Mouse (Mus musculus): ENCODE data around the gene Majin. TPM values are rescaled to one million over a fixed set of nuclear protein-coding genes. Genes with fewer than 3 reads are reported as not detected.

The Majin gene
- total RNA-seq, 1 experiment from 2014 or later, result 1.0 TPM

GRCm38 (mm10) chr19:6227864-6228263 is 43.7 kb downstream of the Majin start:
- no peak for DNase-seq

GRCm38 (mm10) chr19:6230411-6230810 is 46.2 kb downstream of the Majin start:
- peak; percentile 84 for DNase-seq

GRCm38 (mm10) chr19:6231036-6231435 is 46.8 kb downstream of the Majin start:
- DNase-seq, result no peak

GRCm38 (mm10) chr19:6233647-6234046 is 49.5 kb downstream of the Majin start:
- no peak for DNase-seq

GRCm38 (mm10) chr19:6234337-6235083 is 50.3 kb downstream of the Majin start:
- DNase-seq, result peak; percentile 64

- peak; percentile 98 for DNase-seq
Observed at GRCm38 (mm10) chr19:6235084-6236052, 51.2 kb downstream of the Majin start, which contains the start of gene Ppp2r5b. Gene Ppp2r5b (minus strand): TSS chr19:6235872.

- DNase-seq, result peak; percentile 93
Observed at GRCm38 (mm10) chr19:6236053-6236441, 51.9 kb downstream of the Majin start.

GRCm38 (mm10) chr19:6236842-6237241 is 52.7 kb downstream of the Majin start:
- no peak for DNase-seq

GRCm38 (mm10) chr19:6238740-6239139 is 54.6 kb downstream of the Majin start:
- DNase-seq, result no peak

GRCm38 (mm10) chr19:6240136-6240535 is 55.9 kb downstream of the Majin start:
- DNase-seq, result no peak

- DNase-seq, result no peak
Observed at GRCm38 (mm10) chr19:6240725-6241124, 56.5 kb downstream of the Majin start.

- DNase-seq, result peak; percentile 99
Observed at GRCm38 (mm10) chr19:6241274-6242107, 57.3 kb downstream of the Majin start, which contains the start of gene Atg2a. Gene Atg2a (plus strand): TSS chr19:6241668.

GRCm38 (mm10) chr19:6242281-6242680 is 58.1 kb downstream of the Majin start:
- DNase-seq, result peak; percentile 80

- DNase-seq, result no peak
Observed at GRCm38 (mm10) chr19:6243226-6243625, 59.0 kb downstream of the Majin start.

- no peak for DNase-seq
Observed at GRCm38 (mm10) chr19:6245806-6246205, 61.6 kb downstream of the Majin start.

GRCm38 (mm10) chr19:6247526-6248300 is 63.5 kb downstream of the Majin start:
- peak; percentile 68 for DNase-seq

- no peak for DNase-seq
Observed at GRCm38 (mm10) chr19:6253021-6253420, 68.8 kb downstream of the Majin start.

GRCm38 (mm10) chr19:6260428-6260827 is 76.2 kb downstream of the Majin start:
- no peak for DNase-seq

GRCm38 (mm10) chr19:6260946-6261345 is 76.8 kb downstream of the Majin start:
- no peak for DNase-seq

- no peak for DNase-seq
Observed at GRCm38 (mm10) chr19:6261379-6261778, 77.2 kb downstream of the Majin start.

- DNase-seq, result peak; percentile 89
Observed at GRCm38 (mm10) chr19:6262222-6262621, 78.0 kb downstream of the Majin start.

Data from adrenal gland, postnatal 14 days (tissue).